Mouse (Mus musculus): ENCODE results near the gene Elk3.
A peak's percentile ranks its signal among the peaks of the same experiment; 100 is the strongest.

The Elk3 gene

GRCm38 (mm10) chr10:93331543-93331942, 20.6 kb upstream of the Elk3 start:
- peak; percentile 52 for DNase-seq

GRCm38 (mm10) chr10:93328321-93328720, 17.4 kb upstream of the Elk3 start:
- DNase-seq: no peak

- DNase-seq: no peak
Observed at GRCm38 (mm10) chr10:93327187-93327586, 16.3 kb upstream of the Elk3 start.

- DNase-seq: no peak
Observed at GRCm38 (mm10) chr10:93326741-93327100, 15.8 kb upstream of the Elk3 start.

- peak; percentile 48 for DNase-seq
Observed at GRCm38 (mm10) chr10:93325804-93326740, 15.1 kb upstream of the Elk3 start.

GRCm38 (mm10) chr10:93325369-93325768, 14.4 kb upstream of the Elk3 start:
- DNase-seq: no peak

GRCm38 (mm10) chr10:93324438-93324837, 13.5 kb upstream of the Elk3 start:
- no peak for DNase-seq

GRCm38 (mm10) chr10:93323659-93324058, 12.7 kb upstream of the Elk3 start:
- DNase-seq: no peak

- no peak for DNase-seq
Observed at GRCm38 (mm10) chr10:93321763-93322162, 10.8 kb upstream of the Elk3 start.

- DNase-seq: peak; percentile 35
Observed at GRCm38 (mm10) chr10:93320148-93320547, 9.2 kb upstream of the Elk3 start.

GRCm38 (mm10) chr10:93319526-93320063, 8.7 kb upstream of the Elk3 start:
- peak; percentile 33 for DNase-seq

- peak; percentile 34 for DNase-seq
Observed at GRCm38 (mm10) chr10:93316909-93317308, 6.0 kb upstream of the Elk3 start.

- DNase-seq: no peak
Observed at GRCm38 (mm10) chr10:93311576-93311975, 641 bp upstream of the Elk3 start.

- no peak for DNase-seq
Observed at GRCm38 (mm10) chr10:93309934-93310621, 857 bp downstream of the Elk3 start.

GRCm38 (mm10) chr10:93309131-93309933, 1.6 kb downstream of the Elk3 start:
- DNase-seq: peak; percentile 55

GRCm38 (mm10) chr10:93306367-93306766, 4.6 kb downstream of the Elk3 start:
- DNase-seq: no peak

- DNase-seq: no peak
Observed at GRCm38 (mm10) chr10:93305946-93306345, 5.0 kb downstream of the Elk3 start.

GRCm38 (mm10) chr10:93303231-93303630, 7.7 kb downstream of the Elk3 start:
- no peak for DNase-seq

GRCm38 (mm10) chr10:93301831-93302230, 9.1 kb downstream of the Elk3 start:
- peak; percentile 50 for DNase-seq

GRCm38 (mm10) chr10:93298208-93298607, 12.7 kb downstream of the Elk3 start:
- DNase-seq: no peak

- peak; percentile 69 for DNase-seq
Observed at GRCm38 (mm10) chr10:93297774-93298173, 13.2 kb downstream of the Elk3 start.

GRCm38 (mm10) chr10:93294547-93295219, 16.3 kb downstream of the Elk3 start:
- no peak for DNase-seq
